Mouse (Mus musculus) C2C12 (cell line): ENCODE measurements around the gene Lgi2. TPM values are rescaled to one million over a fixed set of nuclear protein-coding genes. Genes with fewer than 3 reads are reported as not detected.

ENCODE experiments used
- H3K27me3 ChIP-seq: one replicate; pipeline ENCODE4 v1.6.1; 2011; ENCODE audit not compliant: control insufficient read depth, insufficient read depth, insufficient read length
- H3K36me3 ChIP-seq: one replicate; pipeline ENCODE4 v1.6.1; 2011; ENCODE audit not compliant: control insufficient read depth, insufficient read depth
- H3K4me3 ChIP-seq: one replicate; pipeline ENCODE4 v1.5.1; 2011; ENCODE audit warnings: mild to moderate bottlenecking, control low read depth; ENCODE audit not compliant: poor library complexity, insufficient read depth, severe bottlenecking
- H3K79me2 ChIP-seq: one replicate; pipeline ENCODE4 v1.6.1; 2011; ENCODE audit not compliant: control insufficient read depth, insufficient read depth
- H3K79me3 ChIP-seq: one replicate; pipeline ENCODE4 v1.6.1; 2011; ENCODE audit warnings: low read depth, control low read depth
- H3ac ChIP-seq: one replicate; pipeline ENCODE3; 2011; ENCODE audit warnings: low read depth; ENCODE audit not compliant: control insufficient read depth, insufficient read length
- CEBPB ChIP-seq: IDR thresholded peaks from one replicate; pipeline ENCODE4 v1.6.1; 2011; ENCODE audit warnings: low read depth, mild to moderate bottlenecking, control low read depth, moderate library complexity
- CTCF ChIP-seq: IDR thresholded peaks from one replicate; pipeline ENCODE4 v1.5.1; 2011; ENCODE audit not compliant: control insufficient read depth, insufficient read depth, insufficient read length
- FOSL1 ChIP-seq: IDR thresholded peaks from one replicate; pipeline ENCODE4 v1.8.0; 2011; ENCODE audit warnings: mild to moderate bottlenecking, low read length; ENCODE audit not compliant: poor library complexity, insufficient read depth, severe bottlenecking
- MAX ChIP-seq: IDR thresholded peaks from one replicate; pipeline ENCODE4 v1.6.1; 2011; ENCODE audit warnings: mild to moderate bottlenecking, control low read depth
- MYOD1 ChIP-seq: IDR thresholded peaks from one replicate; pipeline ENCODE4 v1.6.1; 2011; ENCODE audit warnings: low read depth; ENCODE audit not compliant: control insufficient read depth, insufficient read length
- MYOG ChIP-seq: IDR thresholded peaks from one replicate; pipeline ENCODE4 v1.6.1; 2011; ENCODE audit not compliant: control insufficient read depth, insufficient read length; ENCODE audit errors: extremely low read depth
- USF1 ChIP-seq: IDR thresholded peaks from one replicate; pipeline ENCODE4 v1.6.1; 2011; ENCODE audit warnings: low read depth, mild to moderate bottlenecking, control low read depth, moderate library complexity
- polyA plus RNA-seq: library from polyadenylated mRNA; unstranded; fragments of >200 nt; fragmentation: generic; extraction: Trizol; gene quantifications from one replicate; pipeline ENCODE4 v1.2.1, GENCODE M21; 2012; ENCODE audit warnings: missing spikeins

Lgi2 gene
- polyA plus RNA-seq, 1 experiment = 0.01 TPM

GRCm38 (mm10) chr5:52495671-52496070 lies 70.6 kb downstream of the Lgi2 start:
- no peaks in the 10 kb centered on the region for H3K79me3 ChIP-seq
- H3K4me3 ChIP-seq = no peak overlapping the region

GRCm38 (mm10) chr5:52491496-52491895 lies 74.8 kb downstream of the Lgi2 start:
- no peaks in the 10 kb centered on the region for H3K79me3 ChIP-seq
- no peak overlapping the region for H3K4me3 ChIP-seq
- no peak overlapping the region for H3ac ChIP-seq
- no peaks in the 10 kb centered on the region for H3K36me3 ChIP-seq
- H3K27me3 ChIP-seq = no peaks in the 10 kb centered on the region
- TF ChIP-seq USF1 (no peak), MAX (no peak), FOSL1 (no peak), CTCF (no peak), MYOG (no peak), CEBPB (no peak)
- H3K79me2 ChIP-seq = no peaks in the 10 kb centered on the region

More at GRCm38 (mm10) chr5:52495671-52496070, 70.6 kb downstream of the Lgi2 start:
- H3K79me2 ChIP-seq = no peaks in the 10 kb centered on the region
- no peak for TF ChIP-seq CEBPB
- TF ChIP-seq USF1 = no peak
- TF ChIP-seq CTCF = no peak
- no peak for TF ChIP-seq FOSL1
- TF ChIP-seq MYOD1 = no peak
- no peak for TF ChIP-seq MYOG
- no peak for TF ChIP-seq MAX
- H3K36me3 ChIP-seq = no peaks in the 10 kb centered on the region
- H3ac ChIP-seq = no peak overlapping the region
- no peaks in the 10 kb centered on the region for H3K27me3 ChIP-seq

- H3K79me3 ChIP-seq = no peaks in the 10 kb centered on the region
- no peak for TF ChIP-seq MYOD1
- no peak for TF ChIP-seq CEBPB
- no peak for TF ChIP-seq USF1
- TF ChIP-seq MYOG = no peak
- TF ChIP-seq FOSL1 = no peak
- TF ChIP-seq MAX = no peak
- no peak for TF ChIP-seq CTCF
- H3K4me3 ChIP-seq = no peak overlapping the region
- H3K79me2 ChIP-seq = no peaks in the 10 kb centered on the region
- no peaks in the 10 kb centered on the region for H3K27me3 ChIP-seq
- H3ac ChIP-seq = no peak overlapping the region
- H3K36me3 ChIP-seq = no peaks in the 10 kb centered on the region
These were observed 78.5 kb downstream of the Lgi2 start for GRCm38 (mm10) chr5:52487559-52488430.

Other genes starting within 250 kb of the Lgi2 start
- 1.8 TPM for gene Sod3, start 202.7 kb downstream of the Lgi2 start, polyA plus RNA-seq
- gene Ccdc149, start 94.9 kb downstream of the Lgi2 start, polyA plus RNA-seq = 0.01 TPM
- 3.3 TPM for gene Sepsecs, start 103.2 kb upstream of the Lgi2 start, polyA plus RNA-seq
- gene Pi4k2b, start 175.1 kb upstream of the Lgi2 start, polyA plus RNA-seq = 17.2 TPM
- gene Zcchc4, start 208.9 kb upstream of the Lgi2 start, polyA plus RNA-seq = 9.7 TPM